Mouse (Mus musculus): Measurements from ENCODE around the gene Ttc3. TPM values are rescaled to one million over a fixed set of nuclear protein-coding genes. Genes with fewer than 3 reads are reported as not detected.

Gene Ttc3
- polyA plus RNA-seq, 1 experiment from 2014 or later = 43.7 TPM

GRCm38 (mm10) chr16:94401636-94402035 lies 31.2 kb downstream of the Ttc3 start:
- no peaks in the 10 kb centered on the region for H3K9me3 ChIP-seq (replicated peaks)

GRCm38 (mm10) chr16:94402185-94402584 lies 31.8 kb downstream of the Ttc3 start:
- H3K4me3 ChIP-seq = no peak overlapping the region
- peaks cover 3% of the 10 kb centered on the region; the same call in 1 of the 2 replicates for H3K4me1 ChIP-seq
- H3K27me3 ChIP-seq (replicated peaks) = no peaks in the 10 kb centered on the region
- no peak overlapping the region for H3K4me2 ChIP-seq
- peaks cover 10% of the 10 kb centered on the region; the same call in 1 of the 2 replicates for H3K36me3 ChIP-seq
- 76% methylated on average over 4 of the region's 4 CpGs for WGBS (ENCODE audit: insufficient replicate concordance)
- ATAC-seq = no peak
- H3K9me3 ChIP-seq (replicated peaks) = no peaks in the 10 kb centered on the region
- no peak overlapping the region for H3K27ac ChIP-seq
- H3K9ac ChIP-seq = no peak overlapping the region

More at GRCm38 (mm10) chr16:94401636-94402035, 31.2 kb downstream of the Ttc3 start:
- ATAC-seq = no peak
- no peak overlapping the region for H3K9ac ChIP-seq
- peaks cover 10% of the 10 kb centered on the region; the same call in 1 of the 2 replicates for H3K36me3 ChIP-seq
- WGBS (ENCODE audit: insufficient replicate concordance) = 55% methylated on average over 2 of the region's 2 CpGs
- no peak overlapping the region for H3K4me3 ChIP-seq
- no peaks in the 10 kb centered on the region for H3K27me3 ChIP-seq (replicated peaks)
- H3K27ac ChIP-seq = no peak overlapping the region
- no peak overlapping the region for H3K4me2 ChIP-seq
- peaks cover 3% of the 10 kb centered on the region; the same call in 1 of the 2 replicates for H3K4me1 ChIP-seq

GRCm38 (mm10) chr16:94411287-94411686 lies 40.9 kb downstream of the Ttc3 start:
- no peaks in the 10 kb centered on the region for H3K27me3 ChIP-seq (replicated peaks)
- no peak overlapping the region for H3K9ac ChIP-seq
- ATAC-seq = no peak
- no peak overlapping the region for H3K4me2 ChIP-seq
- no peak overlapping the region for H3K27ac ChIP-seq
- peaks cover 28% of the 10 kb centered on the region for H3K36me3 ChIP-seq
- no peaks in the 10 kb centered on the region for H3K4me1 ChIP-seq
- no peaks in the 10 kb centered on the region for H3K9me3 ChIP-seq (replicated peaks)
- WGBS (ENCODE audit: insufficient replicate concordance) = 68% methylated on average over 3 of the region's 3 CpGs
- H3K4me3 ChIP-seq = no peak overlapping the region

- H3K9ac ChIP-seq = no peak overlapping the region
- 71% methylated on average over 2 of the region's 2 CpGs for WGBS (ENCODE audit: insufficient replicate concordance)
- no peak overlapping the region for H3K4me3 ChIP-seq
- no peak overlapping the region for H3K4me2 ChIP-seq
- no peak overlapping the region for H3K27ac ChIP-seq
- H3K9me3 ChIP-seq (replicated peaks) = no peaks in the 10 kb centered on the region
- no peaks in the 10 kb centered on the region for H3K27me3 ChIP-seq (replicated peaks)
- no peaks in the 10 kb centered on the region for H3K4me1 ChIP-seq
- no peak for ATAC-seq
- peaks cover 31% of the 10 kb centered on the region for H3K36me3 ChIP-seq
Measured at GRCm38 (mm10) chr16:94412198-94412597, 41.8 kb downstream of the Ttc3 start.

- H3K9ac ChIP-seq = no peak overlapping the region
- ATAC-seq = no peak
- 86% methylated on average over 4 of the region's 4 CpGs for WGBS (ENCODE audit: insufficient replicate concordance)
- no peaks in the 10 kb centered on the region for H3K27me3 ChIP-seq (replicated peaks)
- H3K4me2 ChIP-seq = no peak overlapping the region
- no peak overlapping the region for H3K4me3 ChIP-seq
- peaks cover 32% of the 10 kb centered on the region for H3K36me3 ChIP-seq
- no peak overlapping the region for H3K27ac ChIP-seq
- no peaks in the 10 kb centered on the region for H3K9me3 ChIP-seq (replicated peaks)
- no peaks in the 10 kb centered on the region for H3K4me1 ChIP-seq
Measured at GRCm38 (mm10) chr16:94412760-94413159, 42.3 kb downstream of the Ttc3 start.

GRCm38 (mm10) chr16:94414151-94414550 lies 43.7 kb downstream of the Ttc3 start:
- Histone ChIP-seq H3K4me2 (no peak overlapping the region), H3K4me1 (no peaks in the 10 kb centered on the region), H3K27me3 (replicated peaks) (no peaks in the 10 kb centered on the region), H3K27ac (no peak overlapping the region), H3K36me3 (peaks cover 45% of the 10 kb centered on the region), H3K9me3 (replicated peaks) (no peaks in the 10 kb centered on the region), H3K9ac (no peak overlapping the region), H3K4me3 (no peak overlapping the region)
- 78% methylated on average over 6 of the region's 6 CpGs for WGBS (ENCODE audit: insufficient replicate concordance)
- ATAC-seq = no peak

- peaks cover 4% of the 10 kb centered on the region; the same call in 1 of the 2 replicates for H3K9me3 ChIP-seq (replicated peaks)
- no peaks in the 10 kb centered on the region for H3K4me1 ChIP-seq
- no peak overlapping the region for H3K27ac ChIP-seq
- ATAC-seq = no peak
- H3K36me3 ChIP-seq = peaks cover 78% of the 10 kb centered on the region
- no peaks in the 10 kb centered on the region for H3K27me3 ChIP-seq (replicated peaks)
- WGBS (ENCODE audit: insufficient replicate concordance) = 80% methylated on average over 3 of the region's 3 CpGs
- H3K4me2 ChIP-seq = no peak overlapping the region
- no peak overlapping the region for H3K4me3 ChIP-seq
- no peak overlapping the region for H3K9ac ChIP-seq
Measured at GRCm38 (mm10) chr16:94420498-94420897, 50.1 kb downstream of the Ttc3 start.

- H3K4me2 ChIP-seq = no peak overlapping the region
- H3K4me3 ChIP-seq = no peak overlapping the region
- H3K9me3 ChIP-seq (replicated peaks) = no peaks in the 10 kb centered on the region
- H3K9ac ChIP-seq = no peak overlapping the region
- H3K36me3 ChIP-seq = peaks cover 79% of the 10 kb centered on the region
- no peaks in the 10 kb centered on the region for H3K27me3 ChIP-seq (replicated peaks)
- H3K4me1 ChIP-seq = no peaks in the 10 kb centered on the region
- no peak overlapping the region for H3K27ac ChIP-seq
- ATAC-seq = no peak
- 89% methylated on average over 4 of the region's 4 CpGs for WGBS (ENCODE audit: insufficient replicate concordance)
Measured at GRCm38 (mm10) chr16:94428948-94429347, 58.5 kb downstream of the Ttc3 start.

GRCm38 (mm10) chr16:94435495-94436234 lies 65.2 kb downstream of the Ttc3 start:
- no peak for ATAC-seq
- no peak overlapping the region for H3K27ac ChIP-seq

GRCm38 (mm10) chr16:94436801-94437200 lies 66.4 kb downstream of the Ttc3 start:
- Histone ChIP-seq H3K4me2 (no peak overlapping the region), H3K9me3 (replicated peaks) (no peaks in the 10 kb centered on the region), H3K27ac (no peak overlapping the region), H3K4me1 (no peaks in the 10 kb centered on the region), H3K9ac (no peak overlapping the region), H3K27me3 (replicated peaks) (no peaks in the 10 kb centered on the region), H3K36me3 (peaks cover 86% of the 10 kb centered on the region), H3K4me3 (no peak overlapping the region)
- 81% methylated on average over 2 of the region's 2 CpGs for WGBS (ENCODE audit: insufficient replicate concordance)
- no peak for ATAC-seq

More at GRCm38 (mm10) chr16:94435495-94436234, 65.2 kb downstream of the Ttc3 start:
- Histone ChIP-seq H3K4me3 (no peak overlapping the region), H3K9ac (no peak overlapping the region), H3K4me2 (no peak overlapping the region), H3K36me3 (peaks cover 89% of the 10 kb centered on the region), H3K4me1 (no peaks in the 10 kb centered on the region), H3K27me3 (replicated peaks) (no peaks in the 10 kb centered on the region), H3K9me3 (replicated peaks) (no peaks in the 10 kb centered on the region)
- 82% methylated on average over 8 of the region's 8 CpGs for WGBS (ENCODE audit: insufficient replicate concordance)

GRCm38 (mm10) chr16:94441361-94441760 lies 70.9 kb downstream of the Ttc3 start:
- Histone ChIP-seq H3K4me2 (no peak overlapping the region), H3K9ac (no peak overlapping the region), H3K27ac (no peak overlapping the region), H3K9me3 (replicated peaks) (no peaks in the 10 kb centered on the region), H3K4me3 (no peak overlapping the region), H3K27me3 (replicated peaks) (no peaks in the 10 kb centered on the region), H3K4me1 (no peaks in the 10 kb centered on the region), H3K36me3 (peaks cover 79% of the 10 kb centered on the region)
- no peak for ATAC-seq
- WGBS (ENCODE audit: insufficient replicate concordance) = 77% methylated on average over 2 of the region's 2 CpGs

GRCm38 (mm10) chr16:94449151-94449550 lies 78.7 kb downstream of the Ttc3 start:
- no peak overlapping the region for H3K4me2 ChIP-seq
- no peak overlapping the region for H3K27ac ChIP-seq

More at GRCm38 (mm10) chr16:94449151-94449550, 78.7 kb downstream of the Ttc3 start:
- H3K9me3 ChIP-seq (replicated peaks) = no peaks in the 10 kb centered on the region
- ATAC-seq = no peak
- peaks cover 3% of the 10 kb centered on the region; the same call in 1 of the 2 replicates for H3K4me1 ChIP-seq
- no peak overlapping the region for H3K9ac ChIP-seq
- H3K27me3 ChIP-seq (replicated peaks) = no peaks in the 10 kb centered on the region
- H3K4me3 ChIP-seq = no peak overlapping the region
- 66% methylated on average over 8 of the region's 8 CpGs for WGBS (ENCODE audit: insufficient replicate concordance)
- H3K36me3 ChIP-seq = peaks cover 74% of the 10 kb centered on the region

Data from liver, embryonic 12.5 days (tissue).